Mouse (Mus musculus): ENCODE measurements at regions not wholly inside any gene's neighbourhood (a gene's known extent, or its start where the extent isn't known, plus 50 kb on each side); places are given as distances from the start of the nearest gene placed in this dataset.

- WGBS = 83% methylated on average over 4 of the region's 4 CpGs
These were observed 240.7 kb upstream of the Actbl2 start for GRCm38 (mm10) chr13:111014142-111014541.

GRCm38 (mm10) chr13:111030111-111030510 is 224.7 kb upstream of the Actbl2 start:
- Histone ChIP-seq H3K4me3 (ENCODE audit: insufficient read depth, low read depth, low read length) (no peak overlapping the region), H3K4me1 (ENCODE audit: control insufficient read depth, insufficient read depth, low read length) (no peaks in the 10 kb centered on the region), H3K27ac (ENCODE audit: insufficient read depth, low read depth, low read length) (no peak overlapping the region)
- TF ChIP-seq POLR2A (IDR thresholded peaks at IDR 0.05; ENCODE audit: insufficient read depth, low read depth, low read length) = no peak
- TF ChIP-seq CTCF (IDR thresholded peaks at IDR 0.05; ENCODE audit: insufficient read depth, low read depth, low read length) = no peak
- 82% methylated on average over 2 of the region's 2 CpGs for WGBS

More at GRCm38 (mm10) chr13:111014142-111014541, 240.7 kb upstream of the Actbl2 start:
- Histone ChIP-seq H3K4me1 (ENCODE audit: control insufficient read depth, insufficient read depth, low read length) (no peaks in the 10 kb centered on the region), H3K4me3 (ENCODE audit: insufficient read depth, low read depth, low read length) (no peak overlapping the region), H3K27ac (ENCODE audit: insufficient read depth, low read depth, low read length) (no peak overlapping the region)
- TF ChIP-seq POLR2A (IDR thresholded peaks at IDR 0.05; ENCODE audit: insufficient read depth, low read depth, low read length) (no peak), CTCF (IDR thresholded peaks at IDR 0.05; ENCODE audit: insufficient read depth, low read depth, low read length) (no peak)

- TF ChIP-seq POLR2A (IDR thresholded peaks at IDR 0.05; ENCODE audit: insufficient read depth, low read depth, low read length) (no peak), CTCF (IDR thresholded peaks at IDR 0.05; ENCODE audit: insufficient read depth, low read depth, low read length) (no peak)
- Histone ChIP-seq H3K4me3 (ENCODE audit: insufficient read depth, low read depth, low read length) (no peak overlapping the region), H3K4me1 (ENCODE audit: control insufficient read depth, insufficient read depth, low read length) (no peaks in the 10 kb centered on the region), H3K27ac (ENCODE audit: insufficient read depth, low read depth, low read length) (no peak overlapping the region)
- WGBS = 58% methylated on average over 1 of the region's 1 CpGs
These were observed 223.2 kb upstream of the Actbl2 start for GRCm38 (mm10) chr13:111031633-111032032.

GRCm38 (mm10) chr13:111043637-111044036 is 211.2 kb upstream of the Actbl2 start:
- Histone ChIP-seq H3K27ac (ENCODE audit: insufficient read depth, low read depth, low read length) (peak overlapping the region; percentile 70), H3K4me1 (ENCODE audit: control insufficient read depth, insufficient read depth, low read length) (peaks cover 7% of the 10 kb centered on the region; the same call in 1 of the 2 replicates), H3K4me3 (ENCODE audit: insufficient read depth, low read depth, low read length) (no peak overlapping the region)
- no peak for TF ChIP-seq CTCF (IDR thresholded peaks at IDR 0.05; ENCODE audit: insufficient read depth, low read depth, low read length)
- no peak for TF ChIP-seq POLR2A (IDR thresholded peaks at IDR 0.05; ENCODE audit: insufficient read depth, low read depth, low read length)
- 60% methylated on average over 2 of the region's 2 CpGs for WGBS

GRCm38 (mm10) chr13:111044328-111045002 is 210.3 kb upstream of the Actbl2 start:
- Histone ChIP-seq H3K4me1 (ENCODE audit: control insufficient read depth, insufficient read depth, low read length) (peaks cover 7% of the 10 kb centered on the region; the same call in 1 of the 2 replicates), H3K4me3 (ENCODE audit: insufficient read depth, low read depth, low read length) (no peak overlapping the region), H3K27ac (ENCODE audit: insufficient read depth, low read depth, low read length) (peak overlapping the region; percentile 77)
- no peak for TF ChIP-seq CTCF (IDR thresholded peaks at IDR 0.05; ENCODE audit: insufficient read depth, low read depth, low read length)
- TF ChIP-seq POLR2A (IDR thresholded peaks at IDR 0.05; ENCODE audit: insufficient read depth, low read depth, low read length) = no peak
- 27% methylated on average over 10 of the region's 10 CpGs for WGBS

GRCm38 (mm10) chr13:111050097-111050496 is 204.7 kb upstream of the Actbl2 start:
- Histone ChIP-seq H3K4me3 (ENCODE audit: insufficient read depth, low read depth, low read length) (no peak overlapping the region), H3K27ac (ENCODE audit: insufficient read depth, low read depth, low read length) (no peak overlapping the region), H3K4me1 (ENCODE audit: control insufficient read depth, insufficient read depth, low read length) (0 out of 2 replicates have a peak, but pooled peaks cover 3% of the 10 kb centered on the region)
- WGBS = 44% methylated on average over 6 of the region's 6 CpGs
- TF ChIP-seq CTCF (IDR thresholded peaks at IDR 0.05; ENCODE audit: insufficient read depth, low read depth, low read length) (no peak), POLR2A (IDR thresholded peaks at IDR 0.05; ENCODE audit: insufficient read depth, low read depth, low read length) (no peak)

GRCm38 (mm10) chr13:111055817-111056216 is 199.0 kb upstream of the Actbl2 start:
- no peak for TF ChIP-seq CTCF (IDR thresholded peaks at IDR 0.05; ENCODE audit: insufficient read depth, low read depth, low read length)
- no peak for TF ChIP-seq POLR2A (IDR thresholded peaks at IDR 0.05; ENCODE audit: insufficient read depth, low read depth, low read length)
- WGBS = 66% methylated on average over 2 of the region's 2 CpGs
- H3K4me1 ChIP-seq (ENCODE audit: control insufficient read depth, insufficient read depth, low read length) = no peaks in the 10 kb centered on the region

GRCm38 (mm10) chr13:111087753-111088152 is 167.1 kb upstream of the Actbl2 start:
- no peak for TF ChIP-seq POLR2A (IDR thresholded peaks at IDR 0.05; ENCODE audit: insufficient read depth, low read depth, low read length)
- TF ChIP-seq CTCF (IDR thresholded peaks at IDR 0.05; ENCODE audit: insufficient read depth, low read depth, low read length) = no peak
- Histone ChIP-seq H3K4me1 (ENCODE audit: control insufficient read depth, insufficient read depth, low read length) (no peaks in the 10 kb centered on the region), H3K27ac (ENCODE audit: insufficient read depth, low read depth, low read length) (no peak overlapping the region), H3K4me3 (ENCODE audit: insufficient read depth, low read depth, low read length) (no peak overlapping the region)
- 87% methylated on average over 2 of the region's 2 CpGs for WGBS

More at GRCm38 (mm10) chr13:111055817-111056216, 199.0 kb upstream of the Actbl2 start:
- Histone ChIP-seq H3K4me3 (ENCODE audit: insufficient read depth, low read depth, low read length) (no peak overlapping the region), H3K27ac (ENCODE audit: insufficient read depth, low read depth, low read length) (no peak overlapping the region)

GRCm38 (mm10) chr13:111096071-111096470 is 158.7 kb upstream of the Actbl2 start:
- 96% methylated on average over 5 of the region's 5 CpGs for WGBS
- no peak overlapping the region for H3K27ac ChIP-seq (ENCODE audit: insufficient read depth, low read depth, low read length)

More at GRCm38 (mm10) chr13:111096071-111096470, 158.7 kb upstream of the Actbl2 start:
- Histone ChIP-seq H3K4me3 (ENCODE audit: insufficient read depth, low read depth, low read length) (no peak overlapping the region), H3K4me1 (ENCODE audit: control insufficient read depth, insufficient read depth, low read length) (peaks cover 3% of the 10 kb centered on the region; the same call in 1 of the 2 replicates)
- no peak for TF ChIP-seq POLR2A (IDR thresholded peaks at IDR 0.05; ENCODE audit: insufficient read depth, low read depth, low read length)
- TF ChIP-seq CTCF (IDR thresholded peaks at IDR 0.05; ENCODE audit: insufficient read depth, low read depth, low read length) = no peak
